Mouse (Mus musculus): ENCODE results near the gene Depdc7. TPM values are rescaled to one million over a fixed set of nuclear protein-coding genes. Genes with fewer than 3 reads are reported as not detected.

Gene Depdc7
- polyA plus RNA-seq, 1 experiment from 2014 or later = 5.4 TPM

DNA sequence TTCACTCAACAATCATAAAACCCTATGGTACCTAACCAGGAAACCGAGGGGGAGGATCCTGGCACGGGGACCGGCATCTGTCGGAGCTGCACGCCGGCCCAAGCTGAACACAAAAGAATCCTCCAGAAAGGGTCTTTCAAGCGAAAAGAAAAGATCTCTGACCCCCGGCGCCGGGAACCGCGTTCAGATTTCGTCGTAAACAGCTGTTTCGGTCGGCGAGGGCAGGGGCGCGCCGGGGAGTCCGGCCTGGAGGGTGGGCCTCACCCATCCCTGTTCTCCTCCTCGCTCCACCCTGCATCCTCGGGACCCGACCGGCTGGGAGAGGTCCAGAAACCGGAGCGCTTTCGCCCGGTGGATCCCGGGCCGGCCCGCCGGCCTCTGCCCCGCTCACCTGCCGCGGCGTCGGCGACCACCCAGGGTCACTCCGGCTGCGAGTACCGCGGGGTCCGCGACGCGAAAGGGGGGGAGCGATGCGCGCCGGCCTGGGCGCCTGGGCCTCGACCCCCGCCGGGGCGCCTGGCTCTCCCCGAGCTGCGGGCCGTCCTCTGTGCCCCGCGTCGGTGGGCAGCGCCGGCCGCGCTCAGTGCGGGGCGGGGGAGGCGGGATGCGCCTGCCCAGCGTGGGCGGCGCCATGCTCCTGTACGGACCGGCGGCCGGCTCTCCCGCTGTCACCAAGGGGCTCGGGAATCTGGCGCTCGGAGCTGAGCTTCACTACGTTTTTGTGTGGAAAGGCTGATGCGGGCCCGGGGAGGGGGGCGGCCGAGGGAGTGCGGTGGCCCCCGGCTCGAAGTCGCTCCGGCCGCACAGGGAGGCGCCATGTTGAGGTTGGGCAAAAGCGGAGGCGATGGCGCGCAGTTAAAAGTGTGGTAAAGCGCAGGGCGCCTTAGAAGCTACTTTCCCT, 30.8 kb downstream of the Depdc7 start, which contains the start of gene Tcp11l1:
TSS of gene Tcp11l1 (minus strand) at position 585 of the 901 bp plus-strand sequence.
- H3K4me1 ChIP-seq = peaks cover 23% of the 10 kb centered on the region
- no peaks in the 10 kb centered on the region for H3K9me3 ChIP-seq
- peak within 1 kb of the TSS; percentile 91 for H3K27ac ChIP-seq

DNA sequence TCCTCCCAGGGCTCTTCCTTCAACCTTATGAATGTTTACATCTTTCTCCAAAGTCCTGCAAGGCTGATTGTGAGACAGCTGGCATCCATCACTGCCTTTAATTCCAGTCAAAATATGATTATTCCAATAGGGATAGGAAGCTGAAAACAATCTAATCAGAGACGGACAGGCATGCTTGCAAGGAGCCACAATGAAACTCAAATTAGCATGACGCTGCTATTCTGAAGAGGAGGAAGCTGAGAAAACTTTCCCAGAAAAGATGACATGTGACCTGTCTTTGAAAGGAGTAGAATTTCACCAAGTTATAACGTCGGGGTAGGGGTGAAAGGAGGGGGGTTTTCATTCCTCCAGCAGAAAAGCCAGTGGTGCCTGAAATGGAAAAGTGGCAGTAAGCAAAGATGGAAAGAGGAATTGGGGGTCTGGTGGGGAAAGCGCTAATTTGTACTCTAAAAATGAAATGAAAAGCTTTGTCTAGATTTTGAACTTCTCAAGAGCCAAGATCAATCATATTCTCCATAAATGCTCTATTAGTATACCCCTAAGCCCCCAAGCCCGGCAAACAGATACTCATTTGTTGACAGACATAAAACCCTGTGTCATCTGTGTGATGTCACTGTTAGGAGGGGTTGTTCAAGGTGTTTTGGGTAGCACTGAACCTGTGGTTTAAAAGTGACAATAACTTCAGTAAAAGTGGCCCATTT, 31.9 kb downstream of the Depdc7 start:
- peak overlapping the region; percentile 91; the same call in 1 of the 2 replicates for H3K27ac ChIP-seq
- H3K36me3 ChIP-seq (replicated peaks) = peaks cover 7% of the 10 kb centered on the region
- H3K4me3 ChIP-seq (replicated peaks) = peak overlapping the region; percentile 87
- peaks cover 5% of the 10 kb centered on the region; the same call in 1 of the 2 replicates for H3K27me3 ChIP-seq
- no peak; the same call in 1 of the 2 replicates for ATAC-seq (ENCODE audit: low FRiP score)
- 21% methylated on average over 6 of the region's 6 CpGs for WGBS
- peaks cover 23% of the 10 kb centered on the region for H3K4me1 ChIP-seq
- peak overlapping the region; percentile 66 for H3K4me2 ChIP-seq
- H3K9ac ChIP-seq = peak overlapping the region; percentile 87
- H3K9me3 ChIP-seq = no peaks in the 10 kb centered on the region

More for the DNA sequence above, 30.8 kb downstream of the Depdc7 start, which contains the start of gene Tcp11l1:
- peaks cover 4% of the 10 kb centered on the region; the same call in 1 of the 2 replicates for H3K36me3 ChIP-seq (replicated peaks)
- H3K4me2 ChIP-seq = peak within 1 kb of the TSS; percentile 66
- ATAC-seq (ENCODE audit: low FRiP score) = peak; percentile 95
- under 1% methylated on average over 76 of the region's 99 CpGs for WGBS
- peak within 1 kb of the TSS; percentile 87 for H3K9ac ChIP-seq
- H3K4me3 ChIP-seq (replicated peaks) = peak within 1 kb of the TSS; percentile 87
- peaks cover 5% of the 10 kb centered on the region; the same call in 1 of the 2 replicates for H3K27me3 ChIP-seq

DNA sequence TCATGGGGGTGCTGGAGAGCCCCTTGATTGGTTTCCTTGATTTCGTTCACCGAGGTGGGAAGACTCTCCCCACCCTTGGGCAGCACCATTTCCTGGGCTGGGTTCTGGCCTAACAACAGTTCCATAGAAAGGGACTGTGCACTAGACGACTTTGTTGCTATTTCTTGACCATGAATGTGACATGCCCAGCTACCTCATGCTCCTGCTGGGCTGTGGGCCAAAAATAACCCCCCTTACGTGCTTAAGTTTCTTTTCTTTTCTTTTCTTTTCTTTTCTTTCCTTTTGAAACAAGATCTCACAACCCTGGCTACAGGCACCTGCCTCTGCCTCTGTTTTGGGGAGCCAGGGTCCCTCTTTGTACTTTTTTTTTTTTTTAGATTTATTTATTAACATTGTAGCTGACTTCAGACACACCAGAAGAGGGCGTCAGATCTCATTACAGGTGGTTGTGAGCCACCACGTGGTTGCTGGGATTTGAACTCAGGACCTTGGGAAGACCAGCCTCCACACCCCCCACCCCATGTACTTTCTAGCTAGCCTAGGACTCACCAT, 32.8 kb downstream of the Depdc7 start:
- H3K27me3 ChIP-seq = peaks cover 5% of the 10 kb centered on the region; the same call in 1 of the 2 replicates
- WGBS = 70% methylated on average over 6 of the region's 6 CpGs
- H3K4me2 ChIP-seq = no peak overlapping the region
- peaks cover 16% of the 10 kb centered on the region for H3K36me3 ChIP-seq (replicated peaks)
- no peaks in the 10 kb centered on the region for H3K9me3 ChIP-seq
- H3K9ac ChIP-seq = no peak overlapping the region
- ATAC-seq (ENCODE audit: low FRiP score) = no peak
- no peak overlapping the region for H3K4me3 ChIP-seq (replicated peaks)
- no peak overlapping the region for H3K27ac ChIP-seq
- peaks cover 23% of the 10 kb centered on the region for H3K4me1 ChIP-seq

DNA sequence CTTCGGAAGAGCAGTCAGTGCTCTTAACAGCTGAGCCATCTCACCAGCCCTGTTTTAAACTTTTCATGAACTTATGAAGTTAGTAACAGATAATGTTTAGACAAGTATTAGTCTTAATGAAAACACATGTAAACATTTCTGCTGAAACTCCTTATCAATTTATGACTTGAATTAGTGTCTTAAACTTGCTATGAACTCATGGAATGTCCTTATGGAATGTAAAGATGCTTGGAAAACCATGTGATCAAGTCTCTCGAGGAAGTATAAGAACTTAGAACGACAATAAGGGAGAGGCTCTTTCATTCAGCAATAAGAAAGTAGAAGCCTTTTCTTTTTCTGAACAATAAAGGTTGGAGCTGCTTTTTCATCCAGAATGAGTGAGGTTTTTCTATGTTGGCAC, 38.3 kb downstream of the Depdc7 start:
- Histone ChIP-seq H3K27ac (no peak overlapping the region), H3K9ac (no peak overlapping the region), H3K9me3 (no peaks in the 10 kb centered on the region), H3K27me3 (no peaks in the 10 kb centered on the region), H3K36me3 (replicated peaks) (peaks cover 24% of the 10 kb centered on the region), H3K4me1 (no peaks in the 10 kb centered on the region), H3K4me2 (no peak overlapping the region), H3K4me3 (replicated peaks) (no peak overlapping the region)
- no peak for ATAC-seq (ENCODE audit: low FRiP score)
- WGBS = 72% methylated on average over 3 of the region's 3 CpGs

DNA sequence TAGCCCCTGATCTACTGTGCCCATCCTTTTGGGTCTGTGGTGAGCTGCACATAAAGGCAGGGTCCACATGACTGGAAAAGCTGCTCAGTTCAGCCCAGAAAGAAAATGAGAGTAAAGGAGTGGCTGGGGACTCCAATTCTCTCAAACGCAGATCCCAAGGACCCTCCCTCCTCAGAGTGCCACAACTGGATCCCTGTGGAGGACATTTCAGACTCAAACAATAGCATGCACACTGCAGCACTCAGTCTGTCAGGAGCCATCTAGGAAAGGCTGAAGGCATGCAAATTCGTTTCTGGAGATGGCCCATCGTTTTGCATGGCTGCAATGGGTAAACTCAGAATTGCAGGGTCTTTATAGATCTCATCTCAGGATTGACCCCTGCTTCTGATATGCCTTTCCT, 39.5 kb downstream of the Depdc7 start:
- H3K9ac ChIP-seq = no peak overlapping the region
- no peaks in the 10 kb centered on the region for H3K4me1 ChIP-seq
- H3K36me3 ChIP-seq (replicated peaks) = peaks cover 20% of the 10 kb centered on the region
- H3K4me2 ChIP-seq = no peak overlapping the region
- no peak overlapping the region for H3K4me3 ChIP-seq (replicated peaks)
- no peaks in the 10 kb centered on the region for H3K27me3 ChIP-seq
- H3K27ac ChIP-seq = no peak overlapping the region
- ATAC-seq (ENCODE audit: low FRiP score) = no peak
- no peaks in the 10 kb centered on the region for H3K9me3 ChIP-seq
- WGBS = 65% methylated on average over 3 of the region's 3 CpGs

DNA sequence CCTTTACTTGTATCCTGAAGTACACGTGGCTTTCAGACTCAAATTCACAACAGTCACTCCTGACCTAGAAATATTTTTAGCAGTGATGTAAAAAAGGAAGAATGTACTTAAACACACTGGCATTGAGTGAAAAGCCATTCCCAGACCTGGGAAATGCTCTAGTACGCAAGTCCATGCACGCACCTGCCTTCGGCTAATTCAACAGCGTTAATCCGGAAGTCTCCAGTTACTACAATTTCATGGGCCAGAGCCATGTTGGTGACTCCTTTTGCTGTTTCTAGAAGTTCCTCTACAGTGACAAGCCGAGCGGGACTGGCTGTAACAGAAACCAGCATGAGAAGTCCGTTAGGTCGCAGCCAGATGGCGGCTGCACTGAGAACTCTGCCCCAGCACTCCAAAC, 43.0 kb downstream of the Depdc7 start:
- Histone ChIP-seq H3K27ac (no peak overlapping the region), H3K4me2 (no peak overlapping the region), H3K27me3 (no peaks in the 10 kb centered on the region), H3K4me1 (no peaks in the 10 kb centered on the region), H3K9ac (no peak overlapping the region), H3K9me3 (no peaks in the 10 kb centered on the region), H3K36me3 (replicated peaks) (peaks cover 11% of the 10 kb centered on the region), H3K4me3 (replicated peaks) (no peak overlapping the region)
- no peak for ATAC-seq (ENCODE audit: low FRiP score)
- 90% methylated on average over 11 of the region's 11 CpGs for WGBS

DNA sequence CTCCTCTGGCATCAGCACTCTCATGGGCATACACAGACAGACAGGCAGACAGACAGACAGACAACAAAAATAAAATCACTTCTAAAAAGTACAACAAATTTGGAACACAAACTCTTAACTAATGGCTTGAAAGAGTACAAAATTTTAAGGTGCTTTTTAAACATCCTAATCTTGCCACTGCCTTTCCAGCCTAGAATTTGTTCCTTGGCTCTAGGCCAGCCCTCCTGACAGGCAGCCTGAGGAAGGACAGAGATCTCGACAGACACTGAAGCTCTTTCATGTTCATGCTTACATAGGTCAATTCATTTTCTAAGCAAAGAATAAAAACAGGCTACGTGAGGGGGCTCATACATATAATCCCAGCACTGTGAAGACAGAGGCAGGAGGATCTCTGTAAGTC, 50.1 kb downstream of the Depdc7 start:
- WGBS = 80% methylated on average over 2 of the region's 2 CpGs
- Histone ChIP-seq H3K9me3 (no peaks in the 10 kb centered on the region), H3K27me3 (no peaks in the 10 kb centered on the region), H3K4me2 (no peak overlapping the region), H3K36me3 (replicated peaks) (peaks cover 4% of the 10 kb centered on the region), H3K9ac (no peak overlapping the region), H3K4me3 (replicated peaks) (no peak overlapping the region), H3K4me1 (no peaks in the 10 kb centered on the region), H3K27ac (no peak overlapping the region)
- ATAC-seq (ENCODE audit: low FRiP score) = no peak

DNA sequence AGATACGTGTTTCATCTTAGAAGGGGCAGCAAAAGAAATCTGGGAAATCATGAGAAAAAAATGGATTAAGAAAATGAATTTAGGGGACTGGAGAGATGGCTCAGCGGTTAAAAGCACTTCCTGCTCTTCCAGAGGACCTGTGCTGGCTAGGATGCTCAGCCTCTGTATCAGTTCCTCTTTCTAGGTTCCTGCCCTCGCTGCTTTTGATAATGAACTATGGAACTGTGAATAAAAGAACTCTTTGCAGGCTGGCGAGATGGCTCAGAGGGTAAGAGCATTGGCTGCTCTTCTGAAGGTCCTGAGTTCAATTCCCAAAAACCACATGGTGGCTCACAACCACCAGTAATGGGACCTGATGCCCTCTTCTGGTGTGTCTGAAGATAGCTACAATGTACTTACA, 52.0 kb downstream of the Depdc7 start:
- no peak overlapping the region for H3K27ac ChIP-seq
- H3K4me1 ChIP-seq = no peaks in the 10 kb centered on the region
- H3K9ac ChIP-seq = no peak overlapping the region
- no peak overlapping the region for H3K4me2 ChIP-seq
- no peak overlapping the region for H3K4me3 ChIP-seq (replicated peaks)
- WGBS = 81% methylated on average over 4 of the region's 4 CpGs
- no peaks in the 10 kb centered on the region for H3K27me3 ChIP-seq
- no peaks in the 10 kb centered on the region for H3K9me3 ChIP-seq
- no peak for ATAC-seq (ENCODE audit: low FRiP score)
- no peaks in the 10 kb centered on the region for H3K36me3 ChIP-seq (replicated peaks)

DNA sequence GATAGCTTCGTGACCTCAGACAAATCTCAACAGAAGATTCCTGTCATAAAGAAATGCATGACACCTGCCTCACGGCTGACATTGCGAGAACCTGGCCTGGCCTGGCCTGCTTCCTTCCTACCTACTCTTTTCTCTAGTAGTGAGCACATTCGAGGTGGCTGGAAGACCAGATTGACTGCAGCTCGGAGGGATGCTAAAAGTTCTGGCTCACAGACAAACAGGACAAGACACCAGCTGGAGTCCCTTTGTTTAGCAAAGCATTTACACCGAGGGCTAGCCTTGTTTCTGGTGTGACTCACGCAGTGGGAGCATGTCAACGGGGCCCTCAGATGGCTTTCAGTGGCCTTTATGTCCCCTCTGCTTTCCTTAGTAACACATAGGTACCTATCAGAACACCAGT, 54.0 kb downstream of the Depdc7 start:
- no peaks in the 10 kb centered on the region for H3K9me3 ChIP-seq
- no peak overlapping the region for H3K4me2 ChIP-seq
- H3K4me3 ChIP-seq (replicated peaks) = no peak overlapping the region
- H3K9ac ChIP-seq = no peak overlapping the region
- no peaks in the 10 kb centered on the region for H3K4me1 ChIP-seq
- 82% methylated on average over 8 of the region's 8 CpGs for WGBS
- no peak overlapping the region for H3K27ac ChIP-seq
- peaks cover 8% of the 10 kb centered on the region for H3K36me3 ChIP-seq (replicated peaks)
- ATAC-seq (ENCODE audit: low FRiP score) = no peak
- H3K27me3 ChIP-seq = no peaks in the 10 kb centered on the region

DNA sequence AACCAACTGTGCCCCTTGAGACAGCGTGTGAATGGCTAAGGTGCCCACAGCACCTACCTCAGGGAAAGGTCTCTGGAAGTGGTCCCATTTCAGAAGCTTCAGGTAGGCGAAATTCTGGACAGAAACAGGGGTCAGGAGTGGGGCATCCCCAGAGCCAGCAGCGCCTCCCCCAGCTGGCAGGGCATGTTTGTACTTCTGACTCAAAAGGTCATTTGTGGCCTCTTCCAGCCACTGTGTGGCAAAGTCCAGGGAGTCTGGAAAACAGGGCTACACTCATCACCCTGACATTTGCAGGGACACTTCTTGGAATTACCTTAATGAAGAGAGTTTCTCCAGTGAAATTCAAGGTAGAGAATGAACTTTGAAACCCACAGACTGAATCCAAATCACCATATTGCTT, 54.4 kb downstream of the Depdc7 start:
- no peak overlapping the region for H3K9ac ChIP-seq
- 86% methylated on average over 3 of the region's 3 CpGs for whole genome bisulfite sequencing
- H3K9me3 ChIP-seq = no peaks in the 10 kb centered on the region
- H3K4me3 ChIP-seq (replicated peaks) = no peak overlapping the region
- no peak overlapping the region for H3K27ac ChIP-seq
- H3K4me2 ChIP-seq = no peak overlapping the region
- H3K4me1 ChIP-seq = no peaks in the 10 kb centered on the region
- no peaks in the 10 kb centered on the region for H3K27me3 ChIP-seq
- no peak for ATAC-seq (ENCODE audit: low FRiP score)
- peaks cover 12% of the 10 kb centered on the region for H3K36me3 ChIP-seq (replicated peaks)

DNA sequence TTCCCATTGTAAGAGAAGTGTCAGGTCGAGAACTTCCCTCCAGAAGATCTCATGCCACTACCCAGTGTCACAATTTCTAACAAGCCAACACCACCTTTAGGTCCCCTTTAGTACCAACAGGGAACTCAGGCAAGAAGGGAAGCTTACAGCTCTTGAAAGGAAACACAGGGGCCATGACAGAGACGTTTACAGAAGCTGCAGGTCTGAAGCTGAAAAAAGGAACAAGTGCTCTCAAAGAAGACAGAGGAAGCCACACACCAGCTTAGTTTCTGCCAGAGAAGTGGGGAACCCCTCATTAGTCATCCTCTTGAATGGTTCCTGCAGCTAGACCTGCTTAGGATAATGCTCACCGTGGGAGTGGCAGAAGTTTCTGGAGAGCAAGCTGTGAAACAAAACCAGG, 55.4 kb downstream of the Depdc7 start:
- 66% methylated on average over 3 of the region's 3 CpGs for WGBS
- peaks cover 12% of the 10 kb centered on the region for H3K36me3 ChIP-seq (replicated peaks)

DNA sequence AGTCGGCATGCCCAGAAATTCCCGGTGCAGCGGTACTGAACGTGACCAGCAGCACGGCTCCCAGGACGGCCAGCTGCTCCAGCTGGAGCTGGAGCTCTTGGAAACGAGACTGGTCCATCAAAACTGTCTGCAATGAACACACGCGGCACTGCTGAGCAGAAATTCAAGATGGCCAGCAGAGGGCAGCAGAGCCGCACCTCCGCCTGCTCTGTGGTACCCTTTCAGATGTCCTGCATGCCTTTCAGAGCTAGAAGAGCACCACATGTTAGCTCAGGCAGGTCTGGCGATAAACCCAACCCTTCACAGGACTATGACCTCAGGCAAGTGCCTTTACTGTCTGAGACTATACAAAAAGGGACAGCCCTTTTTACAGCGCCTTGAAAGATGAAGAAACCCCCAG, 57.3 kb downstream of the Depdc7 start:
- Histone ChIP-seq H3K4me1 (no peaks in the 10 kb centered on the region), H3K27ac (no peak overlapping the region), H3K27me3 (no peaks in the 10 kb centered on the region), H3K9ac (no peak overlapping the region), H3K4me3 (replicated peaks) (no peak overlapping the region), H3K36me3 (replicated peaks) (peaks cover 28% of the 10 kb centered on the region), H3K9me3 (no peaks in the 10 kb centered on the region), H3K4me2 (no peak overlapping the region)
- peak; percentile 90 for ATAC-seq (ENCODE audit: low FRiP score)
- WGBS = 8% methylated on average over 13 of the region's 13 CpGs

More for the DNA sequence above, 55.4 kb downstream of the Depdc7 start:
- no peak for ATAC-seq (ENCODE audit: low FRiP score)
- H3K4me2 ChIP-seq = no peak overlapping the region
- H3K4me1 ChIP-seq = no peaks in the 10 kb centered on the region
- no peak overlapping the region for H3K9ac ChIP-seq
- no peaks in the 10 kb centered on the region for H3K9me3 ChIP-seq
- no peak overlapping the region for H3K27ac ChIP-seq
- H3K27me3 ChIP-seq = no peaks in the 10 kb centered on the region
- H3K4me3 ChIP-seq (replicated peaks) = no peak overlapping the region
